Mouse (Mus musculus) frontal cortex, postnatal 25 days (tissue): ENCODE data around the gene Ggt7.
"Not testable (repeated sequence)": the region's sequence is repeated elsewhere in the genome, so short reads cannot be mapped to it uniquely, and the experiment has no call there.

Experiments used
- DNase-seq, 2 experiments: peaks; one replicate each; pipeline ENCODE4 v3.0.0; 2022; ENCODE audit warnings: low spot score in 2 of 2

Ggt7 gene

DNA sequence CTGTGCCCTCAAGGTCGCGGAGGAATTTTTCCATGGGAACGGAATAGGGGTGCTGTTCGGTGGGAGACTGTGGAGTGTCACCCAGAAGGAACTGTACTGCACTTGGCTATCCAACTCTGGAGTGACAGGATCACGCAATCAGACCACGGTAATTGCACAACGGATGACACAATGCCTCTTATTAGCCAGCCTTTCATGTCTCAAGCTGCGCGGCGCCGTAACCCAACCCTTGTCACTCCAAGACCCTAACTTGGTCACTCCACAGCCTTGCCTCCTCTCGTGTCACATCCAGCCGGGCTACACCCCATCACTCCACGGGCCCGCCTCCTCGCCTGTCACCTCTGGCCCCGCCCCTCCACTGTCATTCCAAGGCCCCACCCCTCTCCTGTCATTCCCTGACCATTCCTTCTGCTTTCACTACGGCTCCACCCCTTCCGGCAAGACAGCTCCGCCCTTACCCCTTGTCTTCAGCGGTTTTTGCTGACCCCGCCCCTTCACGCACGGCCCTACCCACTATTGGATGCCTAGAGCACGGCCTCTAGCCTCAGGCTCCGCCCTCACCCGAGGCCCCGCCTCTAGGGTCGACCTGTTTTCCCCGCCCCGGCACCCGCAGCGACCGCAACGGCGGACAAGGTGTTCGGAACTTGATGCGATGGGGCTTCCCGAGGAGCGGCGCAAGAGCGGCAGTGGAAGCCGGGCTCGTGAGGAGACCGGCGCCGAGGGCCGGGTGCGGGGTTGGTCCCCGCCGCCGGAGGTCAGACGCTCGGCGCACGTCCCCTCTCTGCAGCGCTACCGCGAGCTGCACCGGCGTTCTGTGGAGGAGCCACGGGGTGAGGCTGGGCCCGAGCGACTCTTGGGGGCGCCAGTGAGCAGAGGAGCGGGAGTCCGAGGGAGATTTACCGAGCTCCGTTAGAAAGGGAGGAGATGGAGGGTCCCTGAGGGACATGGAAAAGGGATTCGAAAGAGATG, at the start of gene Ggt7, which contains the start of gene Acss2:
Ggt7 (minus strand) TSS at position 783 of the 969 bp plus-strand sequence.
Acss2 (plus strand) TSS at position 494 of the 969 bp plus-strand sequence.
- peak; percentile 92 to 97 for DNase-seq

DNA sequence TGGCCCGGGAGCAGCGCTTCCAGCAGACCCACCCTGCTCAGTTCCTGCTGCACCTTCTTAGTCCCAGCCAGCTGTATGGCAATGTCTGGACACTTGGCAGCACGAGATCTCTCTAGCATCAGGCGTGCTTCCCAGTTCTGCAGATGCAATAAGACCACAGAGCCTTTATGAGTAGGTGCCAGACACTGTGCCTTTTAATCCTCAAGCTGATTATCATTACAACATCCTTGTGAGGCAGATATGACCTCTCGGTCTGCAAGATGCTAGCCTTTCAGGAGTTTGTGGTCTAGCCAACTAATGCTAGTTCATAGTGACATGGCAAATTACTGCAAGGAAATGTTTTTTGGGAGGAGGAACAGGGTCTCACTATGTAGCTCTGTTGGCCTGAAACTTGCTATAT, 49.7 kb upstream of the Ggt7 start:
- DNase-seq, result no peak

DNA sequence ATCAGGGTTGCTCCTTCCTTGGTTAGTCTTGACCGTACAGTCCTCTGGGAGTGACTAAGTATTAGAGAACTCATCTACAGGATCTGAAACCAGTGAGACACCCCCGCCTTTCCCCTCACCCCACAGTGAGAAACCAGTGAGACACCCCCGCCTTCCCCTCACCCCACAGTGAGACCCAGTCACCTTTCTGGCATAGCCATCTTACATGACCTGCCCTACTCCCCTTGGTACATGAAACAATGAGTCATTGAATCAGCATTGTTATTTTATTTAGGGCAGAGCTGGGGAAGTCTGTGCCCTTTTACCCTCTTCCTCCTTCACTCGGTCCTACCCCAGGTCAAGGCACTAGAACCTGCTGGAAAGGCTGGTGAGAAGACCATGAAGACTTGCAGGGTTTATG, 44.9 kb upstream of the Ggt7 start:
- no peak for DNase-seq

DNA sequence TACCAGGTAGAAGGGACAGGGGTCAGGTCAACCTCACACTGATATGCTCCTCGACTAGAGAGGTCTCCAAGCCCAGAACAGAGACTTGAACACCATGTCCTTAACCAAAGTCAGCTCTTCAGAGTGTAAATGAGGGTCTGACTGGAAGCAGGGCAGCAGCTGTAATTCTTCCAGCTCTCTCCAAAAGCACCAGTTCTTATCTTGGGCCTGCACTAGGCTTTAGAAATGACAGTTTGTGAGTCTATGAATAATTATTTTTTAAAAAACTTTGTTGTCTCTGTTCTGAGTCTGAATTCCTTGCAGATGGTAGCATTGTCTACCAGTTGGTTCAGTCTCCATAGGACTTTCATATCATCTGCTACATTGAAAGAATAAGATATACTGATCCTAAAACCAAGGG, 44.2 kb upstream of the Ggt7 start:
- no peak for DNase-seq

- no peak for DNase-seq
Observed at GRCm38 (mm10) chr2:155554426-155554985, 36.5 kb upstream of the Ggt7 start.

DNA sequence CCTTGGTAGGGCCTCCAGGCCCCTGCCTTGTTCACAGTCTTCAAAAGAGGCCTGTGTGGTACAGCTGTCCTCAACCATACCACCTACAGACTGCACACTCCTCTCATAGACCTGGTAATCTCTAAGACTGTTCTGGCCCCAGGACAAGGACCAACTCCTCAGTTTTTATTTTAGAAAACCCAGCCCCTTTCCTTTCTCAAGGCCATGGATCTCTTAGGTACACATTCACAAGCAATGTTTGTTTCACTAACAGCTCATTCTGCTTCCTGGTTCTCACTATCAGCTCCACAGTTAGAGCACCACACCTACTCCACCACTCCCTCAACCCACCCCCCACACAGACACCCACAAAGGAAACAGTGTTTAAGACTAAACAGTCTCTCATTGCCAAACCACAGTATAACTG, 34.9 kb upstream of the Ggt7 start:
- DNase-seq, result no peak

- DNase-seq, result no peak
Observed at GRCm38 (mm10) chr2:155552336-155552735, 34.3 kb upstream of the Ggt7 start.

GRCm38 (mm10) chr2:155546955-155547354, 28.9 kb upstream of the Ggt7 start:
- DNase-seq, result no peak

GRCm38 (mm10) chr2:155540822-155541458, 22.9 kb upstream of the Ggt7 start:
- no peak for DNase-seq

DNA sequence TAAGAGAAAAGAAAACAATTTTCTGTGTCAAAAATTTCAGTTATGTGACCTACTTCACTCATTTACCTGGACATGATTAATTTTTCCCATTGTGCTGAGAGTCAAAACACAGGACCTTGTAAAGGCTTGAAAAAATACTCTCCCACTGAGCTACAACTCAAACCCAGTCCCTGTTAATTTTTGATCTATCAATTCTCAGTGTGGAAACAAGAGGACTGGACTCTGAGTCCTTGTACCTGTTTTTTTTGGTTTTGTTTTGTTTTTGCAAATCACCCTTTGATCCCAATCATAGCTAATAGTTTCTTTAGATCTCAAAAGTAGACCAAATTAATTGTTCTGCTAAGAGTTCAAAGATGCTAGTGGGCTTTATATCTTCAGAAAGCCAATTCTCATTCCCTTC, 21.7 kb upstream of the Ggt7 start:
- DNase-seq, result no peak

DNA sequence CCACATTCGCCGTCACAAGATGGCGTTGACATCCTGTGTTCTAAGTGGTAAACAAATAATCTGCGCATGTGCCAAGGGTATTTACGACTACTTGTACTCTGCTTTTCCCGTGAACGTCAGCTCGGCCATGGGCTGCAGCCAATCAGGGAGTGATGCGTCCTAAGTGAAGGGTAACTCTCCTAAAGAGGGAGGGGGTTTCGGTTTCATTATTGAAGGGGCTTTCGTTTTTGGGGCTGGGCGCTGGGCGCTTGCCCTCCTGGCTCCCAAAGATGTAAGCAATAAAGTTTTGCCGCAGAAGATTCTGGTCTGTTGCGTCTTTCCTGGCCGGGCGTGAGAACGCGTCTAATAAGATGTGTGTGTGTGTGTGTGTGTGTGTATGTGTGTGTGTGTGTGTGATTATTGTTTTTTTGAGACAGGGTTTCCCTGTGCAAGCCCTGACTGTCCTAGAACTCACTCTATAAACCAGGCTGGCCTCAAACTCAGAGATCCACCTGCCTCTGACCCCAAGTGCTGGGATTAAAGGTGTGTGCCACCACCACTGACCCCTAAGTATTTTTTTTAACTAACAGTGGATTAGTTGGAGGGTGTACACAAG, 20.5 kb upstream of the Ggt7 start:
- not testable (repeated sequence) for DNase-seq

DNA sequence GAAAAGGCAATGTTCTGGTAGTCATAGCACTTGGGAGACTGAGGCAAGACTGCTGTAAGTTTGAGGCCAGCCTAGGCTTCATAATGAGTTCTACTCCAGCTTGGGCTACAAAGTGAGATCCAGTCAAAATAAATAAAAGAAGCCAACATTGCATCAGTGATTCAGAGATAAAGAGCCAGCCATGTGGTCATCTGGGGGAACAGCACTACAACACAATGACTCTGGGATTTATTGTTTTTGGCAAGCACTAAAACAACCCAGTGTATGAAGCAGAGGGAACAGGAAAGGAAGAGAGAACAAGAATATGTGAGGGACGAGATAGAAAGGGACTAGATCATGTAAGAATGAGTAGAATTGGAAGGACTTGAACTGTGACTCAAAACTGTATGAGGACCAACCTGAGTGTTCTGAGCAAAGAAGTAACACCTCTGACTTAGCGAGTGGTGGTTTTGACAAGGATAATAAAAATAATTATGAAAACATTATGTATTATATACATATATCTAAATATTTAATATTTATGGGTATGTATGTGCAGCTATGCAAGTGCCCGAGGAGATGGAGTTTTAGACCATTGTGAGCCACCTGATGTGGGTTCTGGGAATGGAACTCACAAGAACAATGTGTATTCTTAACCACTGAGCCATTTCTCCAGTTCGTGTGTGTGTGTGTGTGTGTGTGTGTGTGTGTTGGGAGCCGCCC, 19.9 kb upstream of the Ggt7 start:
- DNase-seq, result no peak

- DNase-seq, result no peak
Observed at GRCm38 (mm10) chr2:155536292-155536691, 18.3 kb upstream of the Ggt7 start.

- no peak for DNase-seq
Observed at GRCm38 (mm10) chr2:155527367-155527766, 9.3 kb upstream of the Ggt7 start.

- DNase-seq, result no peak
Observed at GRCm38 (mm10) chr2:155524378-155524777, 6.3 kb upstream of the Ggt7 start.

DNA sequence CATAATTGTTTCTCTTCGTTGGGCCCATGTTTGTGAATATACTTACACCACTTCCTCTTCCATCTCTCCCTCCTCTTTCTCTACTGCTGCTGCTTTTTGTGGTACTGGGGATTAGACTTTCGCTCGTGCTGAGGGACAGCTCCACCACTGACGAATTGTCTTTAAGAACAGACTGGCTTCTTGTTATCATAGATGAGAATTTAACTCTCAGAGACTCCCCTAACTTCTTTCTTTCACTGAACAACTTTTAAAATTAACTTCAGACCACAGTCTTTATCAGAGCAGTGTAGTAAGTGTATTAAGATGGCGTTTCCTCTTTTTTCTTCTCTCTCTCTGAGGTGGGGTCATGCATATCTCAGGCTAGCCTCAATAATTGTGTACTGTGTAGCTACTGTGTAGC, 5.7 kb upstream of the Ggt7 start:
- no peak for DNase-seq

- DNase-seq, result no peak
Observed at GRCm38 (mm10) chr2:155518531-155519270, 664 bp upstream of the Ggt7 start.

DNA sequence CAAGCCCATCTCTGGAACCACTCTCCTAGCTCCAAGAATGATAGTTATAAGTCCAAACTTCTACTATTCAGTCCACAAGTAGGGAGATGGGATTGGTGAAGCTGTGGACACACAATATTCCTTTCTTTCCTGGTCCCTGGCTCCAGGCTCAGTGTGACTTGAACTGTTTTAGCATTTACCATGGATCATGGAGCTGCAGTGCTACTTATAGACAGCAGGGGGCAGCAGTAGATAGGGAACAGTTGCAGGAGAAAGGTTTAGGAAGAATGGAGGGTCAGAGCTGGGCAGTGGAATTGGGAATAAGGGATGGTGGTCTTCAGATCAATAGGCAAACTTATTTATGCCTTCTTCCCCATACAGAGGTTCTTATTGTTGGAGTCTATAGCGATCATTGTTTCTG, 2.1 kb downstream of the Ggt7 start:
- peak in 1 of 2 experiments; percentile 64 for DNase-seq

GRCm38 (mm10) chr2:155514666-155515065, 3.4 kb downstream of the Ggt7 start:
- DNase-seq, result peak; percentile 71 to 81

GRCm38 (mm10) chr2:155513543-155513942, 4.5 kb downstream of the Ggt7 start:
- no peak for DNase-seq

GRCm38 (mm10) chr2:155512479-155512878, 5.6 kb downstream of the Ggt7 start:
- no peak for DNase-seq
